Mouse (Mus musculus): ENCODE results near the gene Arhgap42.
A peak's percentile ranks its signal among the peaks of the same experiment; 100 is the strongest.

The Arhgap42 gene

GRCm38 (mm10) chr9:9210464-9210863 is 28.4 kb downstream of the Arhgap42 start:
- DNase-seq (ENCODE audit: low spot score in 2 of 2) = no peak

- DNase-seq (ENCODE audit: low spot score in 2 of 2) = no peak
Measured at GRCm38 (mm10) chr9:9208205-9208604, 30.7 kb downstream of the Arhgap42 start.

GRCm38 (mm10) chr9:9207251-9207650 is 31.6 kb downstream of the Arhgap42 start:
- no peak for DNase-seq (ENCODE audit: low spot score in 2 of 2)

GRCm38 (mm10) chr9:9200827-9201388 is 38.0 kb downstream of the Arhgap42 start:
- DNase-seq (ENCODE audit: low spot score in 2 of 2) = no peak

GRCm38 (mm10) chr9:9199170-9199841 is 39.6 kb downstream of the Arhgap42 start:
- DNase-seq (ENCODE audit: low spot score in 2 of 2) = no peak

GRCm38 (mm10) chr9:9198645-9199044 is 40.3 kb downstream of the Arhgap42 start:
- no peak for DNase-seq (ENCODE audit: low spot score in 2 of 2)

GRCm38 (mm10) chr9:9196046-9196445 is 42.9 kb downstream of the Arhgap42 start:
- DNase-seq (ENCODE audit: low spot score in 2 of 2) = no peak

GRCm38 (mm10) chr9:9194496-9194895 is 44.4 kb downstream of the Arhgap42 start:
- no peak for DNase-seq (ENCODE audit: low spot score in 2 of 2)

- DNase-seq (ENCODE audit: low spot score in 2 of 2) = no peak
Measured at GRCm38 (mm10) chr9:9192716-9193115, 46.2 kb downstream of the Arhgap42 start.

- no peak for DNase-seq (ENCODE audit: low spot score in 2 of 2)
Measured at GRCm38 (mm10) chr9:9190835-9191234, 48.1 kb downstream of the Arhgap42 start.

- no peak for DNase-seq (ENCODE audit: low spot score in 2 of 2)
Measured at GRCm38 (mm10) chr9:9188167-9188566, 50.7 kb downstream of the Arhgap42 start.

GRCm38 (mm10) chr9:9177745-9178144 is 61.2 kb downstream of the Arhgap42 start:
- DNase-seq (ENCODE audit: low spot score in 2 of 2) = no peak

GRCm38 (mm10) chr9:9174924-9175323 is 64.0 kb downstream of the Arhgap42 start:
- no peak for DNase-seq (ENCODE audit: low spot score in 2 of 2)

GRCm38 (mm10) chr9:9174206-9174605 is 64.7 kb downstream of the Arhgap42 start:
- DNase-seq (ENCODE audit: low spot score in 2 of 2) = no peak

- no peak for DNase-seq (ENCODE audit: low spot score in 2 of 2)
Measured at GRCm38 (mm10) chr9:9173091-9173490, 65.8 kb downstream of the Arhgap42 start.

- no peak for DNase-seq (ENCODE audit: low spot score in 2 of 2)
Measured at GRCm38 (mm10) chr9:9171146-9171816, 67.6 kb downstream of the Arhgap42 start.

GRCm38 (mm10) chr9:9165641-9166063 is 73.2 kb downstream of the Arhgap42 start:
- DNase-seq (ENCODE audit: low spot score in 2 of 2) = peak in 1 of 2 experiments; percentile 12

GRCm38 (mm10) chr9:9160736-9161135 is 78.2 kb downstream of the Arhgap42 start:
- DNase-seq (ENCODE audit: low spot score in 2 of 2) = no peak

- no peak for DNase-seq (ENCODE audit: low spot score in 2 of 2)
Measured at GRCm38 (mm10) chr9:9158241-9158640, 80.7 kb downstream of the Arhgap42 start.

GRCm38 (mm10) chr9:9157425-9157824 is 81.5 kb downstream of the Arhgap42 start:
- DNase-seq (ENCODE audit: low spot score in 2 of 2) = no peak

GRCm38 (mm10) chr9:9154636-9155035 is 84.3 kb downstream of the Arhgap42 start:
- DNase-seq (ENCODE audit: low spot score in 2 of 2) = no peak

GRCm38 (mm10) chr9:9144301-9145121 is 94.4 kb downstream of the Arhgap42 start:
- DNase-seq (ENCODE audit: low spot score in 2 of 2) = no peak

Measured in spleen, postnatal 10 days (tissue).